Mouse (Mus musculus): ENCODE measurements at regions not wholly inside any gene's neighbourhood (a gene's known extent, or its start where the extent isn't known, plus 50 kb on each side); places are given as distances from the start of the nearest gene placed in this dataset.
"Not testable (repeated sequence)": the region's sequence is repeated elsewhere in the genome, so short reads cannot be mapped to it uniquely, and the experiment has no call there.

GRCm38 (mm10) chr1:137289456-137289855 lies 329.2 kb upstream of the Nr5a2 start:
- no peak for DNase-seq

- no peak for DNase-seq
Observed at GRCm38 (mm10) chr1:137283291-137283690, 323.0 kb upstream of the Nr5a2 start.

GRCm38 (mm10) chr1:137282457-137282856 lies 322.2 kb upstream of the Nr5a2 start:
- DNase-seq = no peak

GRCm38 (mm10) chr1:137280391-137281386 lies 320.4 kb upstream of the Nr5a2 start:
- no peak for DNase-seq

GRCm38 (mm10) chr1:137279981-137280380 lies 319.7 kb upstream of the Nr5a2 start:
- no peak for DNase-seq

GRCm38 (mm10) chr1:137270659-137271612 lies 310.7 kb upstream of the Nr5a2 start:
- DNase-seq = no peak

- no peak for DNase-seq
Observed at GRCm38 (mm10) chr1:137262806-137263370, 302.6 kb upstream of the Nr5a2 start.

GRCm38 (mm10) chr1:137262121-137262525 lies 301.9 kb upstream of the Nr5a2 start:
- DNase-seq = no peak

GRCm38 (mm10) chr1:137256294-137256693 lies 296.0 kb upstream of the Nr5a2 start:
- DNase-seq = no peak

GRCm38 (mm10) chr1:137255041-137255440 lies 294.8 kb upstream of the Nr5a2 start:
- DNase-seq = no peak

GRCm38 (mm10) chr1:137254634-137255033 lies 294.4 kb upstream of the Nr5a2 start:
- no peak for DNase-seq

- no peak for DNase-seq
Observed at GRCm38 (mm10) chr1:137227098-137227485, 266.8 kb upstream of the Nr5a2 start.

- no peak for DNase-seq
Observed at GRCm38 (mm10) chr1:137226479-137227097, 266.3 kb upstream of the Nr5a2 start.

GRCm38 (mm10) chr1:137225418-137225817 lies 265.2 kb upstream of the Nr5a2 start:
- peak; percentile 40 for DNase-seq

- no peak for DNase-seq
Observed at GRCm38 (mm10) chr1:137223052-137223451, 262.8 kb upstream of the Nr5a2 start.

GRCm38 (mm10) chr1:137221087-137222057 lies 261.1 kb upstream of the Nr5a2 start:
- no peak for DNase-seq

GRCm38 (mm10) chr1:137220226-137220625 lies 260.0 kb upstream of the Nr5a2 start:
- DNase-seq = no peak

- no peak for DNase-seq
Observed at GRCm38 (mm10) chr1:137218611-137219010, 258.4 kb upstream of the Nr5a2 start.

- no peak for DNase-seq
Observed at GRCm38 (mm10) chr1:137218096-137218495, 257.8 kb upstream of the Nr5a2 start.

GRCm38 (mm10) chr1:137217206-137217605 lies 257.0 kb upstream of the Nr5a2 start:
- DNase-seq = no peak

GRCm38 (mm10) chr1:137214328-137214727 lies 254.1 kb upstream of the Nr5a2 start:
- not testable (repeated sequence) for DNase-seq

All from layer of hippocampus, adult 9-11 months (tissue).